Mouse (Mus musculus): ENCODE results near the gene Rpl41. TPM values are rescaled to one million over a fixed set of nuclear protein-coding genes. Genes with fewer than 3 reads are reported as not detected.
A peak's percentile ranks its signal among the peaks of the same experiment; 100 is the strongest.
"Not testable (repeated sequence)": the region's sequence is repeated elsewhere in the genome, so short reads cannot be mapped to it uniquely, and the experiment has no call there.

The Rpl41 gene
- polyA plus RNA-seq, 1 experiment from 2014 or later, result 3,364 TPM

DNA sequence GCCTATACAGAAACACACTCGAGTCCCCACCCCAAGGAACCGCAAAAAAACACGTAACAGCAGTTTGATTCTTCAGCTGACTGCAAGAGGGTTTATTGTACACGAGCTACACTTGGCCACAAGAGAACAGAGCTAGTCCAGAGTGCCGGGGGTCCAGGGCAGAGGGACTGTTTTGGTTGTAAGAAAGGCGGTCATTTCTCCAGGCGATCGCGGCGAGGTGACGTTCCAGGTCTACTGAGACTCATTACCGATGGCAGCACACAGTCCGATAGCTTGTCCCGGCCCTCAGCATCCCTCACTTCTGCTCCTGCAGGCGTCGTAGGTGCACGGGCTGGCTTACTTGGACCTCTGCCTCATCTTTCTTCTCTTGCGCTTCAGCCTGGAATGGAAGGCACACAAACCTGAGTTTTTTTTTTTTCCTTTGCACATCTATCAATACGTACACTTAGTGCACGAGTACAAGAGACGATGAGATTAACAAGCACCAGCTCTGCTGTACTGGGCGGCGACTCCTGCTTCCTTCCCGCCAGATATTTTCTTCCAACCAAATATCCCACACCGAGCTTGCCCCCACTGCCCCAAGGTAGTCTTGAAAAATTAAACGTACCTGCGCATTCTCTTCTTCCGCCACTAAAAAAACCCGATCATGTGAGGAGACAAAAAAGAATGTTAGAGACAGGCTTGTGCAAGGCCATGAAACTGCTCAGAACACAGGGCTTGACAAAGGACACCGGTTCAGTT lies 884 bp downstream of the Rpl41 start:
- ATAC-seq; H3K4me1 ChIP-seq (ENCODE audit: control insufficient read depth, insufficient read depth, low read length); H3K27me3 ChIP-seq (replicated peaks; ENCODE audit: control insufficient read depth, insufficient read depth, low read length); H3K9me3 ChIP-seq (ENCODE audit: control insufficient read depth, low read length): not testable (repeated sequence)
- Histone ChIP-seq H3K4me2 (ENCODE audit: low read depth, low read length) (peak overlapping the region; percentile 67), H3K9ac (ENCODE audit: low read depth, low read length) (peak overlapping the region; percentile 84), H3K4me3 (ENCODE audit: low read length) (peak overlapping the region; percentile 72), H3K36me3 (ENCODE audit: control insufficient read depth, insufficient read depth, low read length) (peaks cover 15% of the 10 kb centered on the region), H3K27ac (ENCODE audit: low read length) (peak overlapping the region; percentile 95)
- WGBS, result under 1% methylated on average over 27 of the region's 30 CpGs

DNA sequence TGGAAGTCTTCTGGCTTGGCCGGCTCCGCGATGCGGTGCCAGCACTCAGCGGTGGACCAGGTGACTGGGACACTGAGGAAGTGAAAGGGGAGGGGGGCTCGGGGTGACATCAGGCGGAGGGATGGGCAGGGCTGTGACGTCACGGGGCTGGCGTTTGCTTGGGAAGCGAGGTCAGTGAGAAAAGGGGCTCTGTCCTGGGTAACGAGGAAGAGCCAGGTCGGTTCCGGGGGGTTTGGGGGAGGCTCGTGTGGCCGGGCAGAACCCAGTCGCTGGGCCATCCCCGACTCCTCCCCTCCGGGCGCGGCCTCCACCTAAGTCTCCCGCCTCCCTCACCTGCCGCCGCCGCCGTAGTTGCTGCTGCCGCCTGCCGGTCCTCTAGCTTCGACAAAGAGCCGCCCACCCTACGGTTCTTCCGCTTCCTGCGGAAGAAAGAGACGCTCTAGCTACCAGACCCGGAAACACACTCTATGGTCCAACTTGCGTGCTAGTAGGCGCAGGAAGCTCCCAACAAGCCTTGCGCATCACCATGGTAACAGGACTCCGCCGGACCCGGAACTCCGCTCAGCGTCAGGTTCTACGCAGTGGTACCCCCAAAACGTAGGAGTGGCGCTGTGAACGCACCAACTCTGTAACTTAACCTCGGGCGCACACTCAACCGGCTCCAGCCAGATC lies 1.6 kb downstream of the Rpl41 start, which contains the start of gene Zc3h10:
Zc3h10 (minus strand) TSS at position 414 of the 672 bp plus-strand sequence.
- Histone ChIP-seq H3K4me1 (ENCODE audit: control insufficient read depth, insufficient read depth, low read length) (0 out of 2 replicates have a peak, but pooled peaks cover 4% of the 10 kb centered on the region), H3K36me3 (ENCODE audit: control insufficient read depth, insufficient read depth, low read length) (peaks cover 15% of the 10 kb centered on the region), H3K27me3 (replicated peaks; ENCODE audit: control insufficient read depth, insufficient read depth, low read length) (no peaks in the 10 kb centered on the region), H3K9me3 (ENCODE audit: control insufficient read depth, low read length) (no peaks in the 10 kb centered on the region), H3K4me3 (ENCODE audit: low read length) (peak within 1 kb of the TSS; percentile 72), H3K27ac (ENCODE audit: low read length) (peak within 1 kb of the TSS; percentile 95), H3K9ac (ENCODE audit: low read depth, low read length) (peak within 1 kb of the TSS; percentile 84), H3K4me2 (ENCODE audit: low read depth, low read length) (peak within 1 kb of the TSS; percentile 75)
- WGBS, result 0% methylated on average over 48 of the region's 50 CpGs
- peak; percentile 90 for ATAC-seq

DNA sequence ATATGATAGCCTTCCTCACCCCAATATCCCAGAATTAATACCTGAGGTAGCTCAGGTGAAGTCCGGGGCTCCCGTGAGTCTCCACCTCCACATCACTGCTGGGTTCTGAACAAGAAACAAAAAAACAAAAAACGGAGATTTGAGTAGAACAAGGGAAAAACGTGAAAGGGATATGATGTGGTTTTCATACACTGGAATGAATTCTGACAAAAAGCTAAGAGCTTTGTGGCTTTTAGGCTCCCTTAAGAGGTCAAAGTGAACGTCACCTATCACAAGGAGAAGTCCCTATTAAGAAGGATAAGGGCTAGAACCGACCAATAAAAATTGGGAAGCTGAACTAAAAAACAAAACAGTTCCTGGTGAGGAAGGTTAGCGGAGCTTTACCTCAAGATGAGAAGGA lies 2.3 kb downstream of the Rpl41 start:
- peak overlapping the region; percentile 75 for H3K4me2 ChIP-seq (ENCODE audit: low read depth, low read length)
- H3K4me1 ChIP-seq (ENCODE audit: control insufficient read depth, insufficient read depth, low read length), result 0 out of 2 replicates have a peak, but pooled peaks cover 4% of the 10 kb centered on the region
- peak overlapping the region; percentile 72 for H3K4me3 ChIP-seq (ENCODE audit: low read length)
- peaks cover 15% of the 10 kb centered on the region for H3K36me3 ChIP-seq (ENCODE audit: control insufficient read depth, insufficient read depth, low read length)
- H3K27me3 ChIP-seq (replicated peaks; ENCODE audit: control insufficient read depth, insufficient read depth, low read length), result no peaks in the 10 kb centered on the region
- peak overlapping the region; percentile 77 for H3K9ac ChIP-seq (ENCODE audit: low read depth, low read length)
- H3K27ac ChIP-seq (ENCODE audit: low read length), result peak overlapping the region; percentile 92
- no peaks in the 10 kb centered on the region for H3K9me3 ChIP-seq (ENCODE audit: control insufficient read depth, low read length)
- WGBS, result 19% methylated on average over 7 of the region's 7 CpGs
- no peak for ATAC-seq

DNA sequence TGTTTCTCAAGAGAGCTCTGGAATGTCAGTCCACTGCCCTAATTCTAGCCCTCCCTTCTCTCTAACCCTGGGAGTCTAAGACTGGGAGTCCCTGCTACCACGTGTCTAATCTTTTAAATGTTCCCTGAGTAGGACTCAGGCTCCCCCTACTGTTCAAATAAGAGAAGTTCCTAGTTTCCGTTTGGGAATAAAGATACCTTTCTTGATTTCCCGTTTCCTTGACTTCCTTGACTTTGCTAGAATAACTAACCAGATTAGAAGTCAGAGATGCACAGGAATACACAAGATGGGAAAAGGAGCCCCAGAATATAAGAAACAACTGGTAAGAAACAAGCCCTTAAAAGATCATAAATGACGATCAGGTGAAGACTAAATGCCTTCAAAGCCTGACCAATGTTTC lies 2.7 kb downstream of the Rpl41 start:
- WGBS, result 8% methylated on average over 4 of the region's 4 CpGs
- ATAC-seq, result no peak
- H3K27ac ChIP-seq (ENCODE audit: low read length), result peak overlapping the region; percentile 92
- H3K4me3 ChIP-seq (ENCODE audit: low read length), result peak overlapping the region; percentile 72
- no peaks in the 10 kb centered on the region for H3K27me3 ChIP-seq (replicated peaks; ENCODE audit: control insufficient read depth, insufficient read depth, low read length)
- H3K36me3 ChIP-seq (ENCODE audit: control insufficient read depth, insufficient read depth, low read length), result peaks cover 15% of the 10 kb centered on the region
- 0 out of 2 replicates have a peak, but pooled peaks cover 4% of the 10 kb centered on the region for H3K4me1 ChIP-seq (ENCODE audit: control insufficient read depth, insufficient read depth, low read length)
- peak overlapping the region; percentile 77 for H3K9ac ChIP-seq (ENCODE audit: low read depth, low read length)
- H3K9me3 ChIP-seq (ENCODE audit: control insufficient read depth, low read length), result no peaks in the 10 kb centered on the region
- peak overlapping the region; percentile 75 for H3K4me2 ChIP-seq (ENCODE audit: low read depth, low read length)

DNA sequence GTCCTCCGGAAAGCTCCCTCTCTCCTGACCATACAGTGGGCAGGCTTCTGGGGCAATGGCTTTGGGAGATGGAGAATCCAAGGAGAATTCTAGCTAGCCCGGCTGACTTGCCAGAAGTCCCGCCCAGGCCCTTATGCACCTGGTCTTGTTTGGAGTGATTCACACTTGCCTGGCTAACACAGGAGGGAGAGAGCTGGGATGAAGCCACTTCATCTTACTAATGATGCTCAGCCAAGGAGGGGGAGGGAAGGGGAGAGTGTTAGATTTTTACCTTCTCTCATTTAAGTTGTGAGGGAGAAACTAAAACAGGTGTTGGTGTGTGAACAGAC lies 3.6 kb downstream of the Rpl41 start:
- Histone ChIP-seq H3K4me3 (ENCODE audit: low read length) (no peak overlapping the region), H3K36me3 (ENCODE audit: control insufficient read depth, insufficient read depth, low read length) (peaks cover 15% of the 10 kb centered on the region)

DNA sequence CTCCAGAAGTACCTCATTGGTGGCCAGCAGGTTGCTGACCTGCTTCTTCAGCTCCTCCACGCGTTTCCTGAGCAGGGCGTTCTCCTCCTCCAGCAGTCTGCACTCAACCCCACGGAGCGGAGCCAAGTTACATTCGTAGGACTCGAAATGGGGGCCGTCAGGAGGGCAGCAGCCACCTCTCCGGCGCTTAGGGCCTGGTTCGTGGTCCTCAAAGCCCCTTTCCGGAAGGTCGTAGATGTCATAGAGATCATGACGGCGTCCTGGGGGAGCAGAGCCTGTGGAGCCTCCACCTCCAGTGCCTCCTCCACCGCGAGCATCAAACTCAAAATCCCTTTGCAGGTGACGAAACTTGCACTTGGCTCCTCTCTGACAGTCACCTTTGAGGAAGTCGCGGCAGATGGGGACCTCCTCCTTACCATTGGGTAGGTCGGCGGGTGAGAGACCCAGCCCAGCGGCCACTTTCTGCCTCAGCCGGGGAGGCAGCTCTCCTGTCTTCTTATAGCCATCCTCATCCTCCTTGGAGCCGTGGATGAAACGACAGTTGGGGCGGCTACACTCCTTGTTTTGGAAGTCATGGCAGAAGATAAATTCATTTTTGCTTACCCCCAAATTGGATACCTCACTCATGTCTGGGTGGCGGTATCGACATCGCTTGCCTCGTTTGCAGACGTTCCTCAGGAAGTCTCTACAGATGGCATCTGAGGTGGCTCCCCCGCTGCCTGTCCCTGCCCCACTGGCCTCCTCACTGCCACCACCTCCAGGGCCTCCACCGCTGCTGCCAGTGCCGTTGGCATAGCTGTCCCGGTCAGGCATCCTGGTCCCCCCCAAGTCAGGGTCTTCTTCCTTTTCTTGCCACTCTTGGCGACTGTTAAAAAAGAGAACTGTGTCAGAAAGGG lies 4.2 kb downstream of the Rpl41 start:
- 92% methylated on average over 37 of the region's 37 CpGs for WGBS
- Histone ChIP-seq H3K4me2 (ENCODE audit: low read depth, low read length) (no peak overlapping the region), H3K27me3 (replicated peaks; ENCODE audit: control insufficient read depth, insufficient read depth, low read length) (no peaks in the 10 kb centered on the region), H3K4me3 (ENCODE audit: low read length) (no peak overlapping the region), H3K36me3 (ENCODE audit: control insufficient read depth, insufficient read depth, low read length) (peaks cover 15% of the 10 kb centered on the region), H3K27ac (ENCODE audit: low read length) (no peak overlapping the region), H3K9me3 (ENCODE audit: control insufficient read depth, low read length) (no peaks in the 10 kb centered on the region), H3K9ac (ENCODE audit: low read depth, low read length) (no peak overlapping the region), H3K4me1 (ENCODE audit: control insufficient read depth, insufficient read depth, low read length) (0 out of 2 replicates have a peak, but pooled peaks cover 4% of the 10 kb centered on the region)
- no peak for ATAC-seq

More for the DNA sequence above, 3.6 kb downstream of the Rpl41 start:
- Histone ChIP-seq H3K4me2 (ENCODE audit: low read depth, low read length) (no peak overlapping the region), H3K4me1 (ENCODE audit: control insufficient read depth, insufficient read depth, low read length) (0 out of 2 replicates have a peak, but pooled peaks cover 4% of the 10 kb centered on the region), H3K27ac (ENCODE audit: low read length) (no peak overlapping the region), H3K9ac (ENCODE audit: low read depth, low read length) (no peak overlapping the region), H3K27me3 (replicated peaks; ENCODE audit: control insufficient read depth, insufficient read depth, low read length) (no peaks in the 10 kb centered on the region), H3K9me3 (ENCODE audit: control insufficient read depth, low read length) (no peaks in the 10 kb centered on the region)
- whole genome bisulfite sequencing, result 88% methylated on average over 3 of the region's 3 CpGs
- no peak for ATAC-seq

DNA sequence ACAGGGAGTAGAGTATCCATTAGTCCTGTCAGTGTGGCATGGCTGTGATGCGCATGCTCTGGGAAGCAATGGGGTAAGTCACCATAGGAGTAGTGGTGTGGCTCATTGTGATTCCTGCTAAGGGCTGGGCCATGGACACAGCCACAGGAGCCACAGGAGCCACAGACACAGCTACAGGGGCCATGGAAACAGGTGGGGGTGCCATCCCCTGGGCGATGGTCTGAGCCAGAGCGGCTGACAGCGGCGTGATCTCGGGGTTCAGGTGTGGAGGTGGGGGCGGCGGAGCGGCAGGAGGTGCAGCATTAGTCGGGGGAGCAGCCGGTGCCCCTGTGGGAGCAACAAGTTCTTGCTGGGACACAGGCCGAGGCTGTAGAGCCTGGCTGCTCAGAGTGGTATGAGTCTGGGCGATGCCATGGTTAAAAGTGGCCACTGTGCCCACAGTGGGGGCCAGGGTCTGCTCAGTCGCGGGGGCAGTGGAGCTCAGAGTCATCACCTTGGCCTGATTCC lies 4.9 kb downstream of the Rpl41 start:
- Histone ChIP-seq H3K4me1 (ENCODE audit: control insufficient read depth, insufficient read depth, low read length) (0 out of 2 replicates have a peak, but pooled peaks cover 4% of the 10 kb centered on the region), H3K9ac (ENCODE audit: low read depth, low read length) (peak overlapping the region; percentile 30; the same call in 1 of the 2 replicates), H3K36me3 (ENCODE audit: control insufficient read depth, insufficient read depth, low read length) (peaks cover 15% of the 10 kb centered on the region), H3K9me3 (ENCODE audit: control insufficient read depth, low read length) (no peaks in the 10 kb centered on the region), H3K27ac (ENCODE audit: low read length) (no peak overlapping the region), H3K4me3 (ENCODE audit: low read length) (no peak overlapping the region), H3K27me3 (replicated peaks; ENCODE audit: control insufficient read depth, insufficient read depth, low read length) (no peaks in the 10 kb centered on the region), H3K4me2 (ENCODE audit: low read depth, low read length) (no peak overlapping the region)
- no peak for ATAC-seq
- WGBS, result 97% methylated on average over 15 of the region's 15 CpGs

DNA sequence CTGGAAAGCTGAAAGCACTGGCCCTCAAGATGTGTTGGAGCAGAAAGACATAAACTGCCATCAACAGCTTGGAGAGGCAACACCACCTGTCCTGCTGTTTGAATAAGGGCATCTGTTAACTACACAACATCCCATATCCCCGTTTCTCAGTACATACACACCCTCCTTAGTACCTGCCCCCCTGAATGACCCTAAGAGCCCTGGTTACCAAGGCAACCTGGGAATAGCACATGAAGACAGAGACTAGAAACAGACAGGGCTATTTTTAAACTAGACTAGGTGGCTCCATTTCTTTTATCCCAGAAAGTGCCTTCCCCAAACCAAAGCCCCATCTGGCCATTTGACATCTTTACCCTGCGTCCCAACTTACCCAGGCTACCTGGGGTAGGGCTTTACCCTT lies 6.0 kb downstream of the Rpl41 start:
- no peaks in the 10 kb centered on the region for H3K9me3 ChIP-seq (ENCODE audit: control insufficient read depth, low read length)
- H3K27me3 ChIP-seq (replicated peaks; ENCODE audit: control insufficient read depth, insufficient read depth, low read length), result no peaks in the 10 kb centered on the region
- ATAC-seq, result no peak
- no peak overlapping the region for H3K9ac ChIP-seq (ENCODE audit: low read depth, low read length)
- H3K27ac ChIP-seq (ENCODE audit: low read length), result no peak overlapping the region
- WGBS, result 54% methylated on average over 2 of the region's 2 CpGs
- H3K36me3 ChIP-seq (ENCODE audit: control insufficient read depth, insufficient read depth, low read length), result peaks cover 15% of the 10 kb centered on the region
- no peak overlapping the region for H3K4me3 ChIP-seq (ENCODE audit: low read length)
- H3K4me1 ChIP-seq (ENCODE audit: control insufficient read depth, insufficient read depth, low read length), result 0 out of 2 replicates have a peak, but pooled peaks cover 4% of the 10 kb centered on the region
- no peak overlapping the region for H3K4me2 ChIP-seq (ENCODE audit: low read depth, low read length)
